Mouse (Mus musculus): ENCODE results near the gene Ccdc110. TPM values are rescaled to one million over a fixed set of nuclear protein-coding genes. Genes with fewer than 3 reads are reported as not detected.

The Ccdc110 gene
- total RNA-seq, 2 experiments from 2014 or later = not detected

- intact Hi-C loops (cut with DNase I) = no loop called here
- DNase-seq = peak; percentile 94 to 95
These were observed 40.9 kb downstream of the Ccdc110 start, which contains the start of the genes 1700029J07Rik and Ufsp2 for GRCm38 (mm10) chr8:45975126-45975836. TSS of gene 1700029J07Rik (minus strand) at chr8:45975252. TSS of gene Ufsp2 (plus strand) at chr8:45975528.

- no peak for DNase-seq
- intact Hi-C loops (cut with DNase I) = no loop called here
These were observed 41.5 kb downstream of the Ccdc110 start for GRCm38 (mm10) chr8:45975837-45976468.

GRCm38 (mm10) chr8:45986665-45987064 lies 52.2 kb downstream of the Ccdc110 start:
- intact Hi-C loops (cut with DNase I) = no loop called here
- no peak for DNase-seq

GRCm38 (mm10) chr8:45988189-45988588 lies 53.8 kb downstream of the Ccdc110 start:
- no peak for DNase-seq
- intact Hi-C loops (cut with DNase I) = no loop called here

GRCm38 (mm10) chr8:45990631-45991310 lies 56.4 kb downstream of the Ccdc110 start:
- no peak for DNase-seq
- intact Hi-C loops (cut with DNase I) = no loop called here

Other genes starting within 250 kb of the Ccdc110 start
- gene Pdlim3, start 49.2 kb upstream of the Ccdc110 start, total RNA-seq (2021) = 100 to 1,000 TPM; 579 to 670 TPM
- under 1 TPM; 0.27 to 0.31 TPM for gene 1700029J07Rik, start 40.6 kb downstream of the Ccdc110 start, total RNA-seq (2021)
- gene Ufsp2, start 40.9 kb downstream of the Ccdc110 start, total RNA-seq (2021) = 10 to 100 TPM; 34.8 to 39.5 TPM
- gene Lrp2bp, start 64.7 kb downstream of the Ccdc110 start, total RNA-seq (2021) = 1 to 10 TPM in 1 of 2 experiments, under 1 TPM in 1; 0.94 to 2.9 TPM
- 1 to 10 TPM; 1.9 to 2.0 TPM for gene Ankrd37, start 71.1 kb downstream of the Ccdc110 start, total RNA-seq (2021)
- 10 to 100 TPM in 1 of 2 experiments, 1 to 10 TPM in 1; 9.4 to 11.5 TPM for gene Cfap97, start 217.2 kb downstream of the Ccdc110 start, total RNA-seq (2021)
- gene Snx25, start 217.5 kb downstream of the Ccdc110 start, total RNA-seq (2021) = 1 to 10 TPM; 4.1 to 7.8 TPM

Data from gastrocnemius, postnatal 36 days (tissue).